Mouse (Mus musculus): ENCODE measurements at regions not wholly inside any gene's neighbourhood (a gene's known extent, or its start where the extent isn't known, plus 50 kb on each side); places are given as distances from the start of the nearest gene placed in this dataset.

GRCm38 (mm10) chr8:125341606-125342005 is 228.0 kb downstream of the Sipa1l2 start:
- H3K4me1 ChIP-seq (ENCODE audit: insufficient read depth, low read depth, low read length), result no peaks in the 10 kb centered on the region
- no peak overlapping the region for H3K4me3 ChIP-seq (ENCODE audit: low read depth, low read length)
- no peaks in the 10 kb centered on the region for H3K36me3 ChIP-seq (replicated peaks)
- ATAC-seq (ENCODE audit: extremely low read depth, insufficient number of reproducible peaks, low FRiP score, poor library complexity, severe bottlenecking), result no peak
- TF ChIP-seq POLR2AphosphoS5 (IDR thresholded peaks at IDR 0.05; ENCODE audit: insufficient replicate concordance, low read depth, low read length), result no peak
- TF ChIP-seq GATA1 (IDR thresholded peaks at IDR 0.05; ENCODE audit: borderline replicate concordance, low read length), result no peak
- no peak for TF ChIP-seq GATA2 (IDR thresholded peaks at IDR 0.05; ENCODE audit: borderline replicate concordance, low read depth, low read length)
- TF ChIP-seq CTCF (IDR thresholded peaks at IDR 0.05; ENCODE audit: low read depth, low read length), result no peak
- TF ChIP-seq TAL1 (conservative IDR thresholded peaks at IDR 0.05; ENCODE audit: low read depth, low read length), result no peak
- peaks cover 83% of the 10 kb centered on the region for H3K9me3 ChIP-seq (replicated peaks)
- no peaks in the 10 kb centered on the region for H3K27me3 ChIP-seq (ENCODE audit: insufficient read depth, low read length)
- no peak for DNase-seq (ENCODE audit: low spot score)

DNA sequence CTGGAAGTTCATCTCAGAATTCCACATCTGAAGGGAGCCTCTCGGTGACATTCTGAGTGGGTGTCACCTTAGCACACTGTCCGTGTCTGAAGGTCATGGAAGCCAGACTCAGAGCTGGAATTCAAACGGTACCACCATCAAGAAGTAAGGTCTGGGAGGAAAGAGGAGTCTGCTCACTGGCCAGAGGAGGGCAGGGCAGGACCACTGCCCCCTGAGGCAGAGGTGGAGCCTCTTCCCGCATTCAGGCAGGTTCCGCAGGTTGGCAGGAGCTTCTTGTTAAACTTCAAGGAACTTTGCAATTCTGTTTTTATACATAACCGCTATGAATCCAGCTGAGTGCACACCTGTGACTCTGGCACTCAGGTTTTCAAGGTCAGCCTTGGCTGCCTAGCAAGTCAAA is 231.4 kb downstream of the Sipa1l2 start:
- Histone ChIP-seq H3K4me1 (ENCODE audit: insufficient read depth, low read depth, low read length) (no peaks in the 10 kb centered on the region), H3K9me3 (replicated peaks) (peaks cover 87% of the 10 kb centered on the region), H3K4me3 (ENCODE audit: low read depth, low read length) (no peak overlapping the region), H3K36me3 (replicated peaks) (no peaks in the 10 kb centered on the region), H3K27me3 (ENCODE audit: insufficient read depth, low read length) (no peaks in the 10 kb centered on the region)
- DNase-seq (ENCODE audit: low spot score) (no peak), ATAC-seq (ENCODE audit: extremely low read depth, insufficient number of reproducible peaks, low FRiP score, poor library complexity, severe bottlenecking) (no peak)
- no peak for TF ChIP-seq GATA2 (IDR thresholded peaks at IDR 0.05; ENCODE audit: borderline replicate concordance, low read depth, low read length)
- TF ChIP-seq TAL1 (conservative IDR thresholded peaks at IDR 0.05; ENCODE audit: low read depth, low read length), result no peak
- no peak for TF ChIP-seq POLR2AphosphoS5 (IDR thresholded peaks at IDR 0.05; ENCODE audit: insufficient replicate concordance, low read depth, low read length)
- TF ChIP-seq CTCF (IDR thresholded peaks at IDR 0.05; ENCODE audit: low read depth, low read length), result no peak
- no peak for TF ChIP-seq GATA1 (IDR thresholded peaks at IDR 0.05; ENCODE audit: borderline replicate concordance, low read length)

DNA sequence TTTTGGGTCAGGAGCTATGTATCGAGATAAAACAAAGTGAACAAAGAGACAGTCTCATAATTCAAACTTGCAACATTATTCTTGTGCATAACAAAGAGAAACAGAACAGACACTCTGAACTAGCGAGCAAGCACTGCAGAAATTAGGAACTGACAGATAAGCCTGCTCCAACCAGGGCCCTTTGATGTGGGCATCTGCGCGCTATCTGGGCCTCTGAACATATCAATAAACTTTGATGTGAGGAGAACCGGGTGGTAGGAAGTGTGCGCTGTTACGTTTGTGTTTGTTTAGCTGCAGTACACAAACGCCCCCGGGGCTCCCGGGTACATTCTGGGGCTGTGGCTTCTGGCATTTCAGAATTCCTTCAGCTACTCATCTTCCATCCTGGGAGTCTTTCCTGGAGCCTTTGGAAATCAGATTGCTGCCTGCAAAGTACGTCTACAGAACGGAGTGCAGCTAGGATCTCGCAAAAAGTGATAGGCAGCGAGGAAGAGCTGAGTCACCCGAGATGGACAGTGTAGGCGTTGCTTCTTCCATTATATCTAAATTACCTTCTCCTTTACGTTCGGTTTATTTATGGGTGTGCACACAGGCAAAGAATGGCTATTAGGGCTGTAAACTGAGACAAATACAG is 232.0 kb downstream of the Sipa1l2 start:
- H3K36me3 ChIP-seq (replicated peaks), result no peaks in the 10 kb centered on the region
- no peak for DNase-seq (ENCODE audit: low spot score)
- ATAC-seq (ENCODE audit: extremely low read depth, insufficient number of reproducible peaks, low FRiP score, poor library complexity, severe bottlenecking), result no peak
- peaks cover 88% of the 10 kb centered on the region for H3K9me3 ChIP-seq (replicated peaks)
- no peaks in the 10 kb centered on the region for H3K4me1 ChIP-seq (ENCODE audit: insufficient read depth, low read depth, low read length)
- TF ChIP-seq CTCF (IDR thresholded peaks at IDR 0.05; ENCODE audit: low read depth, low read length) (no peak), GATA2 (IDR thresholded peaks at IDR 0.05; ENCODE audit: borderline replicate concordance, low read depth, low read length) (no peak), GATA1 (IDR thresholded peaks at IDR 0.05; ENCODE audit: borderline replicate concordance, low read length) (no peak), POLR2AphosphoS5 (IDR thresholded peaks at IDR 0.05; ENCODE audit: insufficient replicate concordance, low read depth, low read length) (no peak)
- no peak overlapping the region for H3K4me3 ChIP-seq (ENCODE audit: low read depth, low read length)
- no peaks in the 10 kb centered on the region for H3K27me3 ChIP-seq (ENCODE audit: insufficient read depth, low read length)

DNA sequence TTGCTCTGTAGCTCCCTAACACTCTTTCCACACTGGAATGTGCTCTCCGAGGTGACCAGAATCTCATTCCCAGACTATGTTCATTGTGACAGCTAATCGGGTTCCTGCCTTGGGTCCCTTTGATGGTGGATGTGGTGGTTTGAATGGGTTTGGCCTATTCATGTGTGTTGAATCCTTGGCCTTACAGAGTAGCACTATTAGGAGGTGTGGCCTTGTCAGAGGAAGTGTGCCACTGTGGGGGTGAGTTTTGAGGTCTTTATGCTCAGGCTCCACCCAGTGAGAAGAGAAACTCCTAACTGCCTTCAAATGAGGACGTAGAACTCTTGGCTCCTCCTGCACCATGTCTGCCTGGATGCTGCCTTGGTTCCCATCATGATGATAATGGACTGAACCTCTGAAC is 232.8 kb downstream of the Sipa1l2 start:
- Histone ChIP-seq H3K9me3 (replicated peaks) (peaks cover 84% of the 10 kb centered on the region), H3K4me1 (ENCODE audit: insufficient read depth, low read depth, low read length) (no peaks in the 10 kb centered on the region), H3K27me3 (ENCODE audit: insufficient read depth, low read length) (no peaks in the 10 kb centered on the region), H3K36me3 (replicated peaks) (no peaks in the 10 kb centered on the region), H3K4me3 (ENCODE audit: low read depth, low read length) (no peak overlapping the region)
- ATAC-seq (ENCODE audit: extremely low read depth, insufficient number of reproducible peaks, low FRiP score, poor library complexity, severe bottlenecking), result no peak
- DNase-seq (ENCODE audit: low spot score), result no peak
- TF ChIP-seq GATA1 (IDR thresholded peaks at IDR 0.05; ENCODE audit: borderline replicate concordance, low read length), result no peak
- no peak for TF ChIP-seq TAL1 (conservative IDR thresholded peaks at IDR 0.05; ENCODE audit: low read depth, low read length)
- TF ChIP-seq POLR2AphosphoS5 (IDR thresholded peaks at IDR 0.05; ENCODE audit: insufficient replicate concordance, low read depth, low read length), result no peak
- TF ChIP-seq GATA2 (IDR thresholded peaks at IDR 0.05; ENCODE audit: borderline replicate concordance, low read depth, low read length), result no peak
- TF ChIP-seq CTCF (IDR thresholded peaks at IDR 0.05; ENCODE audit: low read depth, low read length), result no peak

DNA sequence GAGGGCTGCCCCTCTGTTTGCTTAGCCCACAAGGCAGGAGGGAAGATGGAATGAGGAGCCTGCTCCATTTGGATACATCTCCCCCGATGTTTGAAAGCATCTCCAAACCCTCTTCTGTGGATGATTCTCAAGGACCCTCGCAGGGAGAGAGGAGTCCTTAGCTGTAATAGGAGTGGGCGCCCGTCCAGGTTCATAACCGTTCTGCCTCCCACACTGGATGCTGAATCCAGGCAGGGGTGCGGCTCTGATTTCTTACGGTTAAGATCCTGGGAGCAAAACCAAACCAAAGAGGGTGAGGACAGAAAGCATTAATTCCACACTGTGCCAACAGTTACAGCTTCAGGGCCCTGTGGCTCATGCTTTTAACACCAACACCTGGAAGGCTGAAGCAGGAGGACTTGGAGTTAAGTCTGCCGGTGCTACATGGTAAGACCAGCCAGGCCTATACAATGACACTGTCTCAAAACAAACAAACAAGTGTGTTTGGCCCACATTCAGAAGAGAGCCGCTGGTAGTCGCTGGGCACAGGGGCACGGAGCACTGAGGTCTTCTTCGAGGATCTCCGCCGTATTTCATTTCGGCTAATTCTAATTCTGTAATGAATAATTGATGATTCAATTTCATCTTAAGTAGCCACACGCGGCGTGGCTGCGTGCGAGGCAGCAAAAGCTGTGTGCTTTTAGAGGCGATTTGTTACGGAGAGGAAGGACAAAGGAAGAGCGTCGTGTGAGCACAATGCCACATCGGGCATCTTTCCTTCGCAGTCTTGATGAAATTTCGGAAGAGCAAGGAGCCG is 233.8 kb downstream of the Sipa1l2 start:
- no peak for ATAC-seq (ENCODE audit: extremely low read depth, insufficient number of reproducible peaks, low FRiP score, poor library complexity, severe bottlenecking)
- Histone ChIP-seq H3K27me3 (ENCODE audit: insufficient read depth, low read length) (no peaks in the 10 kb centered on the region), H3K9me3 (replicated peaks) (peaks cover 85% of the 10 kb centered on the region), H3K4me3 (ENCODE audit: low read depth, low read length) (no peak overlapping the region), H3K36me3 (replicated peaks) (no peaks in the 10 kb centered on the region), H3K4me1 (ENCODE audit: insufficient read depth, low read depth, low read length) (no peaks in the 10 kb centered on the region)
- TF ChIP-seq POLR2AphosphoS5 (IDR thresholded peaks at IDR 0.05; ENCODE audit: insufficient replicate concordance, low read depth, low read length), result no peak
- no peak for DNase-seq (ENCODE audit: low spot score)

DNA sequence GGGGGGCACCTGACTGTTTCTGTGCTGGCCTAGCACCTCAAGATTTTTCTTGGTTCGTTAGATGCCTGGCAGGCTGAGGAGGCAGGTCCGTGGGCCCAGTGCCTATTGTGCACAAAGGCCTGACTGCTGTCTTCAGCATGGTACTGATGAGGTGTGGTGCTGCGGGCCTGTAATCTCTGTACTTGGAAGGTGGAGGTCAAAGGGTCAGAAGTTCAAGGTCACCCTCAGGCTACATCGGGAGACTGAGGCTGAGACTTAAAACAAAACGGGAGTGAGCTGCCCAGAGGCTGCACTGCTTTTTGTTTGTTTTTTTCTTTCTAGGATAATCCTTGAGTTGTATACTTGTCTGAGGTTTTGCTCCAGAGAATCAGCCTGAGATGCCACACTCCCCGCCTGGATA is 234.4 kb downstream of the Sipa1l2 start:
- no peak overlapping the region for H3K4me3 ChIP-seq (ENCODE audit: low read depth, low read length)
- no peak for DNase-seq (ENCODE audit: low spot score)
- no peaks in the 10 kb centered on the region for H3K27me3 ChIP-seq (ENCODE audit: insufficient read depth, low read length)
- no peaks in the 10 kb centered on the region for H3K36me3 ChIP-seq (replicated peaks)
- no peaks in the 10 kb centered on the region for H3K4me1 ChIP-seq (ENCODE audit: insufficient read depth, low read depth, low read length)
- TF ChIP-seq GATA2 (IDR thresholded peaks at IDR 0.05; ENCODE audit: borderline replicate concordance, low read depth, low read length) (no peak), POLR2AphosphoS5 (IDR thresholded peaks at IDR 0.05; ENCODE audit: insufficient replicate concordance, low read depth, low read length) (no peak), GATA1 (IDR thresholded peaks at IDR 0.05; ENCODE audit: borderline replicate concordance, low read length) (no peak), CTCF (IDR thresholded peaks at IDR 0.05; ENCODE audit: low read depth, low read length) (no peak), TAL1 (conservative IDR thresholded peaks at IDR 0.05; ENCODE audit: low read depth, low read length) (no peak)
- no peak for ATAC-seq (ENCODE audit: extremely low read depth, insufficient number of reproducible peaks, low FRiP score, poor library complexity, severe bottlenecking)
- H3K9me3 ChIP-seq (replicated peaks), result peaks cover 85% of the 10 kb centered on the region

Data from G1E (cell line).